Mouse (Mus musculus) left cerebral cortex, adult 11 months (tissue): ENCODE measurements around the gene Slc25a24.

ENCODE experiments used
- DNase-seq: peaks from one replicate; pipeline ENCODE4 v3.0.0; 2022; ENCODE audit warnings: low spot score

Gene Slc25a24

GRCm38 (mm10) chr3:109169121-109169520 is 46.2 kb downstream of the Slc25a24 start:
- DNase-seq: no peak

GRCm38 (mm10) chr3:109171070-109171778 is 48.3 kb downstream of the Slc25a24 start:
- peak; percentile 45 for DNase-seq

- DNase-seq: no peak
Observed at GRCm38 (mm10) chr3:109174394-109174793, 51.4 kb downstream of the Slc25a24 start.

- DNase-seq: no peak
Observed at GRCm38 (mm10) chr3:109178705-109179104, 55.8 kb downstream of the Slc25a24 start.

GRCm38 (mm10) chr3:109179528-109180076 is 56.7 kb downstream of the Slc25a24 start:
- DNase-seq: no peak

- no peak for DNase-seq
Observed at GRCm38 (mm10) chr3:109196166-109196565, 73.2 kb downstream of the Slc25a24 start.

GRCm38 (mm10) chr3:109199280-109199679 is 76.3 kb downstream of the Slc25a24 start:
- DNase-seq: no peak

GRCm38 (mm10) chr3:109212322-109212721 is 89.4 kb downstream of the Slc25a24 start:
- DNase-seq: no peak

GRCm38 (mm10) chr3:109216352-109216751 is 93.4 kb downstream of the Slc25a24 start:
- DNase-seq: no peak
